Mouse (Mus musculus) layer of hippocampus, postnatal 14 days (tissue): ENCODE data around the gene Fbxl17. TPM values are rescaled to one million over a fixed set of nuclear protein-coding genes. Genes with fewer than 3 reads are reported as not detected.
A peak's percentile ranks its signal among the peaks of the same experiment; 100 is the strongest.

Source experiments
- DNase-seq, 2 experiments: peaks; one replicate each; pipeline ENCODE4 v3.0.0; 2021 to 2022; ENCODE audit warnings: low spot score in 2 of 2, mixed read lengths in 1 of 2
- total RNA-seq, 2 experiments: library from RNA; stranded (reverse); gene quantifications; 2 replicates each; pipeline ENCODE4 v1.2.3; 2021

The Fbxl17 gene
- total RNA-seq, 2 experiments from 2014 or later, result 50.6 to 56.8 TPM

DNA sequence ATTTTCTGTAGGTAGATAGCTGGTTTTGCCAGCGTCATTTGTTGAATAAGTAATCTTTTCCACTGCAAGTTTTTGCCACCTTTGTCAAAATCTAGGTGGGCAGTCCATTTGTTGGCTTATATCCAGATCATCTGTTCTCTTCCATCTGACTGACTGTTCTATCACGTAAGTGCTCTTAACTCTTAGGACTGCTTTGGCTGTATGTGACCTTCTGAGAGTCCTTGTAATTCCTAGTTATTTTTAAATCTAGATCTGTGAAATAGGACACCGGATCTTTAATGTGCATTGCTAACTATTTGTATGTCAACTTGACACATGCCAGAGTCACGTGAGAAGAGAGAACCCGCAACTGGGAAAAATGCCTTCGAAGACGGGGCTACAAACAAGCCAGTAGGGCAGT, 37.3 kb downstream of the Fbxl17 start:
- no peak for DNase-seq

GRCm38 (mm10) chr17:63459712-63460495, 39.9 kb downstream of the Fbxl17 start:
- no peak for DNase-seq

DNA sequence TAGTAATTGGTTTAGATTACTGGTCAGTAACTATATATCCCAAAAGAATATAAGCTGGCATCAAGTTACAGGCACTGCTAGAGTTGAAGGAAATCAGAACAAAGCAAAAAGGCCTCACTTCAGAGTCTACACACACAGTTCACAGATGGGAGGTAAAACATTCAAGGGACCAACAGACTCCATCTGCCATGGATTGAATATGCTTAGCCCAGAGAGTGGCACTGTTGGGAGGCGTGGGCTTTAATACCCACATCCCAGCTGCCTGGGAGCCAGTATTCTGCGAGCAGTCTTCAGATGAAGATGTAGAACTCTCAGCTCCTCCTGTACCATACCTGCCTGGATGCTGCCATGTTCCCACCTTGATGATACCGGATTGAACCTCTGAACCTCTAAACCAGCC, 41.8 kb downstream of the Fbxl17 start:
- peak in 1 of 2 experiments; percentile 17 for DNase-seq

DNA sequence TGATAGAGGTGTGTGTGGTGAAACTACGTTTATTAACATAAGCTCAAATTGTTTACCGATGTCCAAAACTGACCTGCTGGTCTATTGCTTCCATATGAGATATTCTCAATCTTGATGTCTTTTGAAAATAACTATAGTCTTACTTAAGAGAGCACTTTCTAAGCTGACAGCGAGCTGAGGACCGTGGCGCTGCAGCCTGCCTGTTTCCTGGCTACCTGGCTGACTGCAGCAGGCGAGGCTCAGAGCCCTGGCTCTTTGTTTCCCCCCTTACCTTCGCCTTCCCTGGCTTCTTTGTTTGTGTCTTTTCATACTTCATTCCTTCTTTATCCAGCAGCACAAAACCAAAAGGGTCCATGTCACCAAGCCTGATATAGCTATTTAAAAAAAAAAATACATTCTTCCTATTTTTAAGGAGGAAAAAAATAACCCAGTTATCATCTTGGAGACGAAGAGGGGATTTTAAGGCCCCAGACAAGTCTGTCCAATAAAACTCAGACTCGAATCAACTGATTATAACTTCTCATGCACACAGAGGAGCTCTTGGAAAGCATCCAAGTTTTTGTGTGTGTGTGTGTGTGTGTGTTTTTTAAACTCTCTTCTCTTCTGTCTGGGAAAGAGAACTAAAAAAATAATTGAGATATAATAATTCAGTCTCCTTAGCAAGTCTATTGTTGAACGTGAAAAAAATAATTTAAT, 48.4 kb downstream of the Fbxl17 start:
- DNase-seq, result no peak

GRCm38 (mm10) chr17:63447691-63448090, 52.1 kb downstream of the Fbxl17 start:
- no peak for DNase-seq

- DNase-seq, result no peak
Measured at GRCm38 (mm10) chr17:63446971-63447679, 52.7 kb downstream of the Fbxl17 start.

GRCm38 (mm10) chr17:63445212-63445611, 54.6 kb downstream of the Fbxl17 start:
- DNase-seq, result no peak

- no peak for DNase-seq
Measured at GRCm38 (mm10) chr17:63437424-63437823, 62.4 kb downstream of the Fbxl17 start.

DNA sequence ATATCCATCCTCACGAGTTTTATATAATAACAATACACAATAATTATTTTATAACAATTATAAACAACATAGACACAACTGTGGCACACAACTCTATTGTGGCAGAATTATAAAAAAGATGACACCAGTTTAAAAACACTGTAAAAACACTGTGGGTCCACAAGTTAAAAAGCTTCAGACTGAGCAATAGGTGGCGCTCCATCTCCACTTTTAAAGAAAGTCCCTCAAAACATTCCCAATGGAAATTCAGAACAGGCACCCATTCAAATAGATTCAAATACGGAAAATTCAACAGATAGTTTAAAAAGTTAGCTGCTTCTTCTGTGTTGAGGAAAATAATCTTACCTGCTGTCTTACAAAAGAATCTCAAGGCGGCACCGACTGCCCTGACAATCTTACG, 65.7 kb downstream of the Fbxl17 start:
- DNase-seq, result peak in 1 of 2 experiments; percentile 66

DNA sequence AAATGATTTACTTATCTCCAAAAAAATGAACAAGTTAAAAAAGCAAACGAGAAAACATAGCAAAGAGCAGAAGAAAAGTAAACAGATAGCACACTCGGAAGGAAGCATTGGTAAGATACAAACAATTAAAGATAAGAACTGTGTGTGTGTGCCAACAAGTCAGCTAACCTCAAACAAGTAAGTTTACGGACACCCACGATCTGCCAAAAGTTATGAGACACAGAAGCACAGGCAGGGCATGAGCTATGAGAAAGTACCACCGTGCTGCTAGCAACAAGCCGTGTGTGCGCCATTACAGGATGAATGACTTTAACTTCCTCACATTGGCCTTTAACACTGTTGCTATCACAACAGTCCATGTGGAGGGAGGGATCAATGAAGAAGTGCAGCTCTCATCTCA, 68.2 kb downstream of the Fbxl17 start:
- DNase-seq, result no peak

DNA sequence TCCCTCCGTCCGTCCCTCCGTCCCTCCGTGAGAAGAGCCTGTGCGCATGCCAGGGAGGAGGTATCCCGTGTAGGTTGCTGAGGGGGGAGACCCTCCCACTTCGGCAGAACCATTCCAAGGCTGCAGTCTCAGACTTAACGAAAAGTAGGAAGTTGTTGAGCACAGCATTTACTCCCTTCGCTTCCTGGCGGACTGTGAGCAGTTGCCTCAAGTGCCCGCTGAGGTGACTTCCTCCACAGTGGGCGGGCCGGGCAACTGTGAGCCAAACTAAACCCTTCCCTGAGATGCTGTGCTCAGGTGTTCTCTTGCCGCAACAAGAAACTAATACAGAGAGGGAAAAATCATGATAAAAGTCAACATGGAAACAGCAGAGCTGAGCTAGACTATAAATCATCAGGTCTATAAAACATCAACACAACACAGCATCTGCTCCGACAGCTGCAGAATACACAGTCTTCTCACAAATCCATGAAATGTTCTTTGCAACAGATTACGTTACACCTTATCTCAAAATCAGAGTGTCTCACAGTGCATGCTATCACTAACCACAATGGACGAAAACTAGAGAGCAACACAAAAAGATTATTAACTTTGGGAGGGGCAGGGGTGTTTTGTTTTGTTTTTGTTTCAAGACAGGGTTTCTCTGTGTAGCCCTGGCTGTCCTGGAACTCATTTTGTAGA, 69.3 kb downstream of the Fbxl17 start:
- DNase-seq, result no peak

GRCm38 (mm10) chr17:63423851-63424250, 76.0 kb downstream of the Fbxl17 start:
- no peak for DNase-seq

DNA sequence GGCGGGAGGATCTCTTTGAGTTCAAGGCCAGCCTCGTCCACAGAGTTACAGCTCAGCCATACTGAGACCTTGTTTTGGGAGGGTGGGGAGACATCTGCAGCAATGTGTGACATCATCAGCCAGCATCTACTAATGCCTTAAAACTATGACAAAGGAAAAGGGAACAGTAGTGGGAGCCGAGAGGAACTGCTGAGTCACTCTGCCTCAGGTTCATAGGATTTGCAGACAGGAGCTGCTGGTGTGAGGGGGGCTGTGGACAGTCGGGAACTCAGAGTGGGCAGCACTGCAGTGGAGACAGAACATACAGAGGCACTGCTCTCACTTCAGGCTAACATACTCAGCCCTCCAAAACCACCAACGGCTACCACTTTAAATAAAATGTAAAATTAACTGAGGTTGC, 77.1 kb downstream of the Fbxl17 start:
- DNase-seq, result no peak

- no peak for DNase-seq
Measured at GRCm38 (mm10) chr17:63421864-63422263, 78.0 kb downstream of the Fbxl17 start.

DNA sequence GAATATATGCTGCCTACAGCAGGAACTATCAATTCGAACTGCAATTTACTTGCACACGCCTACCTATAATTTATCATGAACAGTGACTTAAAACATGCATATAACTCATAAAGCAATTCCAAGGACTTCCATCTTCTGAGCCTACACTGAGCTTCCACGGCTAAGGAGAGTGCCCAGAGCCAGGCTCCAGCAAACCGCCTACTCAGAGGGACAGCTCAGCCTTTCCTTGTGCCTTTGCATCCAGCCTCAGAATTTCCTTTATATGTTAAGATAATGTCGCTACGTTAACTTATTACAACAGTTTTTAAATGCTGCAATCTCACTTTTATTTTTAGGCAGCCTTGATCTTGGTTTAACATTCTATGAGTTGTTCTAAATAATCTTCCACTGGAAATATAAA, 80.3 kb downstream of the Fbxl17 start:
- no peak for DNase-seq

- peak in 1 of 2 experiments; percentile 19 for DNase-seq
Measured at GRCm38 (mm10) chr17:63413973-63414580, 85.7 kb downstream of the Fbxl17 start.

- DNase-seq, result no peak
Measured at GRCm38 (mm10) chr17:63411564-63411963, 88.3 kb downstream of the Fbxl17 start.

DNA sequence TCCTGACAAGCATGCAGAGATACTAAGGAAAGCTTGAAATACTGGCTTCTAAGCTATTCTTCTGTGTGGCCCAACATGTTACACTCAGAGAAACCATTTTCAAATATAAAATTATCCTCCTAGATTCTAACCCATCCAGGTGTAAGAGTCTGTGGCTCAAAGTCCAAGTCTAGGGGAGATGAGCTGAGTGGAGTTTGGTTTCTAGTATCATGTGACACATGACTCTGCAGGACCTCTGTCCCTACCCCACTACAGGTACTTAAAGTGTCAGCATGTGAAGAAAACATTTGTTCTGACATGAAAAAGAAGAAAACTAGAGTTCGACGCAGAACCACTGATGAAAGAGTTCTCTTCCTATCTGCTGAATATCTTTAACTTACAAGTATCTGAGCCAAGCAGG, 89.7 kb downstream of the Fbxl17 start:
- DNase-seq, result no peak

DNA sequence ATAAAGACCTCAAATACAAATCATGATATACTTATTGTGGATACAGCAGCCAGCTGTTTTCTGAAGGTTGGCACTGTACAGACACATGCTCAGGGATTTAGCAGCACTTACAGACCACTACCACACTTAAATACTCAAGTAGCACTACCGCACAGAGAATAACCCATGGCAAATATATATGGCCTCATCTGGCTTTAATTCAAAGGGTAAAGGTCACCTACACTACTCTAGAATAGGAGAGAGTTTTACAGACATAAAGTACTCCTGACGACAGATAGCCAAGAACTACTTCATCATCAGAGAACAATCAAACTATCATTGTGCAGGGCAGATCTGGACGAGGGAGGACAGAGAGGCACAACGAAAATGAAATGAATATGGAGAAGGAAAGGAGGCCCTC, 93.9 kb downstream of the Fbxl17 start:
- no peak for DNase-seq

GRCm38 (mm10) chr17:63405471-63405870, 94.3 kb downstream of the Fbxl17 start:
- DNase-seq, result no peak

DNA sequence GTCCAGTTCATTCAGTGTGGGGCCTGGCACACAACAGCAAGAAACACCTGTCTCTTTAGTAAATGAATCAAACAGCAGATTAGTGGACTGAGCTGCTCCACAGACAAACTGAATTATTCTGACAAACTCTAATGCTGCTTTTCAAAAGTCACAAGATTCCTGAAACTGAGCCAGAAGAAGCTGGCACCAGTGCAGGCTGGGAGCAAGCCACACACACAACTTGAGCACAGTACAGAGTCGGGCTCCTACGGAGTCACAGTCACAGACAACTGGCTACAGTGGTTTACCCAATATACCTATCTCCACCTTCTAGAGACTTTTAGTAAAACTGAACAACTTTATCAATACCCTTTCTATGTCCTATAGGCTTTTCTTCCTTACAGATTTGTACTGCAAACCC, 94.8 kb downstream of the Fbxl17 start:
- DNase-seq, result peak in 1 of 2 experiments; percentile 32
